Mouse (Mus musculus) CH12.LX (cell line): ENCODE data around the gene Abhd14b. TPM values are rescaled to one million over a fixed set of nuclear protein-coding genes. Genes with fewer than 3 reads are reported as not detected.
A peak's percentile ranks its signal among the peaks of the same experiment; 100 is the strongest.

Experiments used
- DNase-seq: peaks from one replicate; pipeline ENCODE4 v3.0.0-alpha.2; 2013; ENCODE audit errors: extremely low read depth
- H3K27ac ChIP-seq: 2 replicates; pipeline ENCODE4 v1.5.1; 2012; ENCODE audit warnings: low read depth, mild to moderate bottlenecking, control low read depth, moderate library complexity; ENCODE audit not compliant: insufficient read depth
- H3K27me3 ChIP-seq: replicated peaks from 2 replicates; pipeline ENCODE3; 2012; ENCODE audit warnings: inconsistent platforms
- H3K36me3 ChIP-seq, 2 experiments: replicated peaks in 1 of 2; 2 replicates each; pipeline versions ENCODE3 to v1.6.1; 2012; ENCODE audit warnings: inconsistent platforms in 1 of 2, low read length in 1 of 2, mild to moderate bottlenecking in 1 of 2, mixed read lengths in 1 of 2, moderate library complexity in 1 of 2; ENCODE audit not compliant: control insufficient read depth in 1 of 2, insufficient read depth in 1 of 2
- H3K4me1 ChIP-seq, 2 experiments: 2 replicates each; pipeline ENCODE4 v1.6.1; 2012; ENCODE audit warnings: inconsistent platforms in 1 of 2, moderate library complexity in 1 of 2; ENCODE audit not compliant: insufficient read depth in 2 of 2, control insufficient read depth in 1 of 2
- H3K4me2 ChIP-seq: 2 replicates; pipeline ENCODE4 v1.6.1; 2012; ENCODE audit warnings: low read depth, mild to moderate bottlenecking, control low read depth; ENCODE audit not compliant: poor library complexity, insufficient read depth, severe bottlenecking
- H3K4me3 ChIP-seq, 3 experiments: fragments of 150-350 bp in 1 of 3; sonication (generic) in 1 of 3; replicated peaks in 1 of 3; 2 replicates each; pipeline versions ENCODE3 to v1.5.1; 2011 to 2012; ENCODE audit warnings: low read depth in 2 of 3, low read length in 2 of 3, mild to moderate bottlenecking in 2 of 3, moderate library complexity in 2 of 3, control low read depth in 1 of 3, improper control_type of control experiment in 1 of 3, inconsistent platforms in 1 of 3, mixed read lengths in 1 of 3; ENCODE audit not compliant: poor library complexity in 1 of 3
- H3K79me2 ChIP-seq: replicated peaks from 2 replicates; pipeline ENCODE4 v1.6.1; 2012; ENCODE audit warnings: mild to moderate bottlenecking, moderate library complexity; ENCODE audit not compliant: control insufficient read depth, poor library complexity, insufficient read depth, severe bottlenecking; ENCODE audit errors: extremely low read depth
- H3K9ac ChIP-seq: 2 replicates; pipeline ENCODE4 v1.6.1; 2012; ENCODE audit warnings: low read depth, mild to moderate bottlenecking, control low read depth, moderate library complexity; ENCODE audit not compliant: insufficient read depth
- H3K9me3 ChIP-seq: replicated peaks from 2 replicates; pipeline ENCODE3; 2012; ENCODE audit warnings: low read length, inconsistent platforms, mixed read lengths
- CTCF ChIP-seq, 2 experiments: IDR thresholded peaks in 1 of 2; conservative IDR thresholded peaks in 1 of 2; 2 replicates each; pipeline ENCODE4 v1.5.1; 2011 to 2012; ENCODE audit warnings: low read depth in 2 of 2, low read length in 2 of 2, improper control_type of control experiment in 1 of 2, inconsistent platforms in 1 of 2, mild to moderate bottlenecking in 1 of 2, moderate library complexity in 1 of 2
- ELF1 ChIP-seq: IDR thresholded peaks from 2 replicates; pipeline ENCODE4 v1.6.1; 2014; ENCODE audit warnings: low read depth, mild to moderate bottlenecking, inconsistent platforms, low read length, improper control_type of control experiment
- EP300 ChIP-seq: IDR thresholded peaks from 2 replicates; pipeline ENCODE4 v1.6.1; 2011; ENCODE audit warnings: low read length, improper control_type of control experiment
- ETS1 ChIP-seq: conservative IDR thresholded peaks from 2 replicates; pipeline ENCODE4 v1.6.1; 2012; ENCODE audit warnings: low read depth, mild to moderate bottlenecking, inconsistent platforms, low read length, improper control_type of control experiment, moderate library complexity
- IRF4 ChIP-seq: IDR thresholded peaks from 2 replicates; pipeline ENCODE4 v1.6.1; 2014; ENCODE audit warnings: low read depth, mild to moderate bottlenecking, inconsistent platforms, low read length, improper control_type of control experiment
- MAX ChIP-seq: IDR thresholded peaks from 2 replicates; pipeline ENCODE4 v1.6.1; 2011; ENCODE audit warnings: low read length, improper control_type of control experiment
- MYC ChIP-seq: IDR thresholded peaks from 2 replicates; pipeline ENCODE4 v1.6.1; 2011; ENCODE audit warnings: low read depth, mild to moderate bottlenecking, improper control_type of control experiment, low read length
- NELFE ChIP-seq: IDR thresholded peaks from 2 replicates; pipeline ENCODE4 v1.6.1; 2011; ENCODE audit warnings: low read depth, low read length, improper control_type of control experiment
- NRF1 ChIP-seq: IDR thresholded peaks from 2 replicates; pipeline ENCODE4 v1.6.1; 2014; ENCODE audit warnings: low read depth, mild to moderate bottlenecking, inconsistent platforms, low read length, improper control_type of control experiment, moderate library complexity
- POLR2AphosphoS2 ChIP-seq: IDR thresholded peaks from 2 replicates; pipeline ENCODE4 v1.6.1; 2011; ENCODE audit warnings: low read depth, low read length, improper control_type of control experiment
- SIN3A ChIP-seq: IDR thresholded peaks from 2 replicates; pipeline ENCODE4 v1.6.1; 2012; ENCODE audit warnings: low read length, improper control_type of control experiment, inconsistent platforms
- SMC3 ChIP-seq: IDR thresholded peaks from 2 replicates; pipeline ENCODE4 v1.6.1; 2011; ENCODE audit warnings: low read depth, low read length, improper control_type of control experiment
- TBP ChIP-seq: conservative IDR thresholded peaks from 2 replicates; pipeline ENCODE4 v1.6.1; 2011; ENCODE audit warnings: low read depth, low read length, improper control_type of control experiment
- TCF12 ChIP-seq: IDR thresholded peaks from 2 replicates; pipeline ENCODE4 v1.6.1; 2014; ENCODE audit warnings: low read depth, mild to moderate bottlenecking, inconsistent platforms, low read length, improper control_type of control experiment
- ZKSCAN1 ChIP-seq: IDR thresholded peaks from 2 replicates; pipeline ENCODE4 v1.6.1; 2012; ENCODE audit warnings: low read depth, inconsistent platforms, low read length, improper control_type of control experiment, borderline replicate concordance
- dilution Hi-C: fragments of 300-500 bp; cut with MboI; formaldehyde crosslinking; loops from 2 replicates; pipeline ENCODE4 v1.14.3; 2020; ENCODE audit warnings: low sequenced_read_pairs; ENCODE audit not compliant: extremely low pct_unique_long_range_greater_than_20kb, extremely low pct_ligation_motif_present
- in situ Hi-C: fragments of 300-500 bp; cut with MboI; formaldehyde crosslinking; loops from 3 replicates; pipeline ENCODE4 v1.14.3; 2019; ENCODE audit warnings: low sequenced_read_pairs, low pct_ligation_motif_present, low pct_unique_long_range_greater_than_20kb, mixed read lengths
- polyA plus RNA-seq: library from polyadenylated mRNA; unstranded; fragments of >175 nt; gene quantifications from 2 replicates; pipeline ENCODE4 v1.2.1, GENCODE M21; 2012; ENCODE audit warnings: low read depth; ENCODE audit not compliant: insufficient read length
- total RNA-seq, 2 experiments: library from RNA; depleted of rRNA; stranded (reverse); fragments of 300-350 nt in 1 of 2; fragments of >200 nt in 1 of 2; gene quantifications; 2 replicates each; pipeline ENCODE4 v1.2.3; 2012 to 2014

Gene Abhd14b
- total and polyA plus RNA-seq, 3 experiments: 2.9 to 5.4 (median 5.3) TPM

DNA sequence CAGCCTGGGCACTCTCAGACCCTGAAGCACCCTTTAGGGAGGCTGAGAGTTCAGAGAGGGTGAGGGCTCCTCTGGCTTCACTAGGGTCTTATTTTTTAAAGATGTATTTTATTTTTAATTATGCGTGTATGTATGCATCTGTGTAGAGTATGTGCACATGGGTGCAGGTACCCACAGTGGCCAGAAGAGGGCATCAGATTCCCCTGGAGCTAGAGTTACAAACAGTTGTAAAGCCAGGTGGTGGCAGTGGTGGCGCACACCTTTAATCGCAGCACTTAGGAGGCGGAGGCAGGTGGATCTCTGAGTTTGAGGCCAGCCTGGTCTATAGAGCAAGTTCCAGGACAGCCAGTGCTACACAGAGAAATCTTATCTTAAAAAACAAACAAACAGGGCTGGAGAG, 38.2 kb upstream of the Abhd14b start:
- no peak for DNase-seq
- in situ Hi-C loops (no loop called here), dilution Hi-C loops (no loop called here)
- Histone ChIP-seq H3K79me2 (no peaks in the 10 kb centered on the region), H3K36me3 (no peaks in the 10 kb centered on the region), H3K4me2 (no peak overlapping the region), H3K4me1 (peaks cover 32 to 64% of the 10 kb centered on the region in 2 experiments), H3K9me3 (peaks cover 2% of the 10 kb centered on the region), H3K27ac (no peak overlapping the region), H3K27me3 (no peaks in the 10 kb centered on the region), H3K4me3 (no peak overlapping the region), H3K9ac (no peak overlapping the region)
- peak in 1 of 2 experiments; percentile 40; a peak in 1 of 4 replicates for TF ChIP-seq CTCF (conservative IDR thresholded peaks at IDR 0.05 in 1 of 2, IDR thresholded peaks at IDR 0.05 in 1 of 2; ENCODE audit: low read depth in 2 of 2, low read length in 2 of 2)
- TF ChIP-seq POLR2AphosphoS2: no peak

- no peaks in the 10 kb centered on the region for H3K36me3 ChIP-seq
- DNase-seq: peak; percentile 29
- no peaks in the 10 kb centered on the region for H3K27me3 ChIP-seq
- dilution Hi-C loops: no loop called here
- no peak overlapping the region for H3K4me3 ChIP-seq
- H3K4me2 ChIP-seq: no peak overlapping the region
- TF ChIP-seq TCF12 (0 out of 2 replicates have a peak, but pooled peaks have one; percentile 10), NELFE (no peak)
- in situ Hi-C loops: loop anchor here (5.0 kb wide), 2 partner anchors 43 to 103 kb away; partner anchors contain the start of gene Dusp7
- no peaks in the 10 kb centered on the region for H3K79me2 ChIP-seq
- H3K9me3 ChIP-seq: peaks cover 2% of the 10 kb centered on the region
- peaks cover 32 to 64% of the 10 kb centered on the region in 2 experiments for H3K4me1 ChIP-seq
- no peak overlapping the region for H3K27ac ChIP-seq
- no peak overlapping the region for H3K9ac ChIP-seq
Measured at GRCm38 (mm10) chr9:106410086-106410650, 37.1 kb upstream of the Abhd14b start.

DNA sequence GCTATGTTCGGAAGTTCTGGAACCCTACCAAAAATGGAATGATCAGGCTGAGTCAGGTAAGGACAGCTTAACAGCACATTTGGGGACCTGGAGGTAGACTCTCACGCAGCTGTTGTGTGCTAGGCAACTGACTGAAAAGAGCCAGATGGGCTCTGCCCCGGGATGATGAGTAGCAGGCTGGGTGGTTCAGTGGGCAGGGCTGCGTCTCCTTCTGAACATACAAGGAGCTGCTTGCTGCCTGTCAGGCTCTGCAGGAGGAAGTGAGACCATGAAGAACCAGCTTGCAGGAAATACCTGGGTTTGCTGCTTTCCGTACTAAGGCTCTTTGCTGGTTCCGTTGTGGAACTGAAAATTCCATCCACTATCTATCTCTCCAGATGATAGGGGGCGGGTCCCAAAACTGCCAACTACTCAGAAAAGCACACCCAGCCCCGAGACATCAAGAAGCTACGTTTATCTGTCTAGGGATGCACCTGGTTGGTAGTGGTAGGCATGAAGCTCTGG, 36.1 kb upstream of the Abhd14b start:
- peaks cover 2% of the 10 kb centered on the region for H3K9me3 ChIP-seq
- H3K4me2 ChIP-seq: peak overlapping the region; percentile 42
- H3K4me3 ChIP-seq: no peak overlapping the region
- H3K27me3 ChIP-seq: no peaks in the 10 kb centered on the region
- dilution Hi-C loops: no loop called here
- in situ Hi-C loops: loop anchor here (5.0 kb wide), 2 partner anchors 44 to 104 kb away; partner anchors contain the start of gene Dusp7
- H3K27ac ChIP-seq: no peak overlapping the region
- no peaks in the 10 kb centered on the region for H3K36me3 ChIP-seq
- H3K9ac ChIP-seq: no peak overlapping the region
- TF ChIP-seq NRF1 (no peak), SMC3 (no peak), EP300 (peak; percentile 91), MAX (no peak), TCF12 (peak; percentile 58; the same call in 1 of the 2 replicates), IRF4 (peak; percentile 86), MYC (0 out of 2 replicates have a peak, but pooled peaks have one; percentile 9), ELF1 (peak; percentile 35; the same call in 1 of the 2 replicates), SIN3A (peak; percentile 63; the same call in 1 of the 2 replicates), ETS1 (0 out of 2 replicates have a peak, but pooled peaks have one; percentile 24), ZKSCAN1 (no peak), TBP (no peak)
- TF ChIP-seq, all 38 proteins: peak for 7
- peak; percentile 80 for DNase-seq
- no peaks in the 10 kb centered on the region for H3K79me2 ChIP-seq
- peaks cover 32 to 54% of the 10 kb centered on the region in 2 experiments for H3K4me1 ChIP-seq
